Mouse (Mus musculus): ENCODE results near the gene Mthfr.

Mthfr gene

GRCm38 (mm10) chr4:148061086-148061480 lies 22.2 kb downstream of the Mthfr start:
- no peak for DNase-seq (ENCODE audit: extremely low spot score, low spot score)

GRCm38 (mm10) chr4:148065702-148066400 lies 27.0 kb downstream of the Mthfr start:
- no peak for DNase-seq (ENCODE audit: extremely low spot score, low spot score)

GRCm38 (mm10) chr4:148066401-148066744 lies 27.5 kb downstream of the Mthfr start:
- DNase-seq (ENCODE audit: extremely low spot score, low spot score), result no peak

- no peak for DNase-seq (ENCODE audit: extremely low spot score, low spot score)
Measured at GRCm38 (mm10) chr4:148067346-148067745, 28.5 kb downstream of the Mthfr start.

GRCm38 (mm10) chr4:148069602-148070218 lies 30.8 kb downstream of the Mthfr start:
- DNase-seq (ENCODE audit: extremely low spot score, low spot score), result no peak

GRCm38 (mm10) chr4:148071508-148071907 lies 32.6 kb downstream of the Mthfr start:
- no peak for DNase-seq (ENCODE audit: extremely low spot score, low spot score)

GRCm38 (mm10) chr4:148074521-148075189 lies 35.8 kb downstream of the Mthfr start:
- no peak for DNase-seq (ENCODE audit: extremely low spot score, low spot score)

GRCm38 (mm10) chr4:148075259-148075658 lies 36.4 kb downstream of the Mthfr start:
- DNase-seq (ENCODE audit: extremely low spot score, low spot score), result peak; percentile 60

GRCm38 (mm10) chr4:148075881-148076280 lies 37.0 kb downstream of the Mthfr start:
- DNase-seq (ENCODE audit: extremely low spot score, low spot score), result no peak

GRCm38 (mm10) chr4:148079212-148079611 lies 40.3 kb downstream of the Mthfr start:
- no peak for DNase-seq (ENCODE audit: extremely low spot score, low spot score)

- DNase-seq (ENCODE audit: extremely low spot score, low spot score), result no peak
Measured at GRCm38 (mm10) chr4:148079944-148080596, 41.2 kb downstream of the Mthfr start.

GRCm38 (mm10) chr4:148080597-148080973 lies 41.7 kb downstream of the Mthfr start:
- no peak for DNase-seq (ENCODE audit: extremely low spot score, low spot score)

- DNase-seq (ENCODE audit: extremely low spot score, low spot score), result no peak
Measured at GRCm38 (mm10) chr4:148081201-148081600, 42.3 kb downstream of the Mthfr start.

GRCm38 (mm10) chr4:148082257-148083044 lies 43.6 kb downstream of the Mthfr start:
- DNase-seq (ENCODE audit: extremely low spot score, low spot score), result peak; percentile 73

GRCm38 (mm10) chr4:148083176-148083899 lies 44.5 kb downstream of the Mthfr start:
- no peak for DNase-seq (ENCODE audit: extremely low spot score, low spot score)

GRCm38 (mm10) chr4:148084261-148084714 lies 45.4 kb downstream of the Mthfr start:
- DNase-seq (ENCODE audit: extremely low spot score, low spot score), result peak; percentile 53

- no peak for DNase-seq (ENCODE audit: extremely low spot score, low spot score)
Measured at GRCm38 (mm10) chr4:148085131-148085906, 46.4 kb downstream of the Mthfr start.

- no peak for DNase-seq (ENCODE audit: extremely low spot score, low spot score)
Measured at GRCm38 (mm10) chr4:148085907-148086305, 47.0 kb downstream of the Mthfr start.

- no peak for DNase-seq (ENCODE audit: extremely low spot score, low spot score)
Measured at GRCm38 (mm10) chr4:148087091-148087906, 48.4 kb downstream of the Mthfr start.
